Mouse (Mus musculus): Measurements from ENCODE around the gene Cutal. TPM values are rescaled to one million over a fixed set of nuclear protein-coding genes. Genes with fewer than 3 reads are reported as not detected.

The Cutal gene
- total and polyA plus RNA-seq, 3 experiments: not detected

DNA sequence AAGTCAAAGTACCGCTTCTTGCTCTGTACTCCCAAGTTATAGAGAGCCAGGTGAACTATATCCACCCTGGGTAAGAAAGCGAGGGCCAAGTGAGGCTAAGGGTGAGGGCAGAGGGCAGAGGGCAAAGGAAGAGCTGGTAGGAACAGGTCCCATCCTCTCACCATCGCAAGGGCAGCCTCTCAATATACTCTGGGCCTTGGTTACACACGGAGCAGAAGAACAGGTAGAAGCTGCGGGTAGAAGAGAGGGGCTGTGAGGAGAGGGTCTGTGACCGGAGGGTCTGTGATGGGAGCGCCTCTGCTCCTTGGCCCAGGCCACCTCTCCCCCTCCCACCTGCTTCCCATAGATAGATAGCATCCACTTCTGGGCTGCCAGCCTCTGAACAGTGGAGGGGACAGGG lies 29.0 kb downstream of the Cutal start:
- Histone ChIP-seq H3K36me3 (replicated peaks in 1 of 2; ENCODE audit: control insufficient read depth in 1 of 2, insufficient read depth in 1 of 2, low read length in 1 of 2) (peaks cover 63 to 94% of the 10 kb centered on the region in 2 experiments), H3K4me1 (ENCODE audit: control insufficient read depth in 1 of 2, insufficient read depth in 2 of 2) (peaks cover 0 to 4% of the 10 kb centered on the region in 2 experiments; a peak in 1 of 4 replicates), H3K27ac (ENCODE audit: insufficient read depth, low read depth) (no peak overlapping the region), H3K4me2 (ENCODE audit: insufficient read depth, low read depth, poor library complexity, severe bottlenecking) (no peak overlapping the region), H3K79me2 (replicated peaks; ENCODE audit: control insufficient read depth, extremely low read depth, insufficient read depth, poor library complexity, severe bottlenecking) (no peaks in the 10 kb centered on the region), H3K4me3 (replicated peaks in 1 of 3; ENCODE audit: low read depth in 2 of 3, low read length in 2 of 3, poor library complexity in 1 of 3) (no peak overlapping the region), H3K9me3 (replicated peaks; ENCODE audit: low read length) (peaks cover 4% of the 10 kb centered on the region), H3K27me3 (replicated peaks) (no peaks in the 10 kb centered on the region), H3K9ac (ENCODE audit: insufficient read depth, low read depth) (no peak overlapping the region)
- in situ Hi-C loops (cut with MboI; ENCODE audit: low pct_ligation_motif_present, low pct_unique_long_range_greater_than_20kb, low sequenced_read_pairs): no loop called here
- dilution Hi-C loops (cut with MboI; ENCODE audit: extremely low pct_ligation_motif_present, extremely low pct_unique_long_range_greater_than_20kb, low sequenced_read_pairs): no loop called here
- no peak for DNase-seq (ENCODE audit: extremely low read depth)
- TF ChIP-seq MAFK (IDR thresholded peaks at IDR 0.05; ENCODE audit: insufficient replicate concordance, low read length): no peak
- TF ChIP-seq SMC3 (IDR thresholded peaks at IDR 0.05; ENCODE audit: low read depth, low read length): no peak
- no peak for TF ChIP-seq MAX (IDR thresholded peaks at IDR 0.05; ENCODE audit: low read length)
- TF ChIP-seq PAX5 (IDR thresholded peaks at IDR 0.05; ENCODE audit: low read length): no peak
- no peak for TF ChIP-seq CHD2 (IDR thresholded peaks at IDR 0.05; ENCODE audit: low read length)
- TF ChIP-seq POLR2A (IDR thresholded peaks at IDR 0.05; ENCODE audit: low read depth, low read length): no peak
- no peak for TF ChIP-seq POLR2AphosphoS2 (IDR thresholded peaks at IDR 0.05; ENCODE audit: low read depth, low read length)
- TF ChIP-seq MYC (IDR thresholded peaks at IDR 0.05; ENCODE audit: low read depth, low read length): no peak
- TF ChIP-seq UBTF (IDR thresholded peaks at IDR 0.05; ENCODE audit: low read depth, low read length): no peak
- TF ChIP-seq KAT2A (IDR thresholded peaks at IDR 0.05; ENCODE audit: insufficient replicate concordance, low read length): no peak
- no peak for TF ChIP-seq MXI1 (IDR thresholded peaks at IDR 0.05; ENCODE audit: low read depth, low read length)
- TF ChIP-seq BHLHE40 (IDR thresholded peaks at IDR 0.05; ENCODE audit: low read depth, low read length): no peak

DNA sequence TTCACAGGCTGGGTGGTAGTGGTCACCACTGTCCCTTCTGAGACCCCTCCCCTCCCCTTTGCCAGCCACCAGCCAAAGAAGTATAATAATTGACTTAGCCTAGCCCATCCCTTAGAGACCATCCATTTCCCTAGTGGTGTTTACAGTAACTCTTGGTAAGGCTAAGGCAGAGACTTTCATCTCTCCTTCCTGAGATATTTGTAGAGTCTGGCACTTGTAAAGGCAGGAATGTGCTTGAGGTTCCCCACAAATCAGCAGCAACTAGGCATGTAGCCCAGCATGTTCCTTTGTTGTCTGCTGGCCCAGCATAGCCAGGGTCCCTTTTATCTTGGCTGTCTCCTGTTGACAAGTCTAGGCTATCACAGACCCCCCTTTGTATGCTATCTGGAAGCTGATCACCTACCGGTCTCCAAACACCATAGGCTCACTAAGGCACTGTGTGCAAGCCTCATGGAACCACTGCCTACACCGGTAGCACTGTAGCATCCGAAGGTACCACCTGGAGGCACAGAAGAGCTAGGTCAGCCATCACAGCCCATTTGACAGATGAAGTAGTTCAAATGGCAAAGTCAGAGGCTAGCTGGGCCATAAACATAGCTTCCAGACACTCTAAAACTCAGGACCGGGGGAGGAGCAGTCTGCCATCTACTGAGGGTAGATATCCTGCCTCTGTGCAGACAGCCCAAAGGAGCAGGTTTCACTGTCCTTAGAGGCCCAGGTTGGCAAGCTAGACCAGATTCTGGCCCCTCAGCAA lies 29.6 kb downstream of the Cutal start:
- no peaks in the 10 kb centered on the region for H3K27me3 ChIP-seq (replicated peaks)
- no peak overlapping the region; the same call in 1 of the 2 replicates for H3K27ac ChIP-seq (ENCODE audit: insufficient read depth, low read depth)
- dilution Hi-C loops (cut with MboI; ENCODE audit: extremely low pct_ligation_motif_present, extremely low pct_unique_long_range_greater_than_20kb, low sequenced_read_pairs) (no loop called here), in situ Hi-C loops (cut with MboI; ENCODE audit: low pct_ligation_motif_present, low pct_unique_long_range_greater_than_20kb, low sequenced_read_pairs) (no loop called here)
- TF ChIP-seq RCOR1 (conservative IDR thresholded peaks at IDR 0.05; ENCODE audit: low read depth, low read length) (no peak), ZNF384 (IDR thresholded peaks at IDR 0.05; ENCODE audit: low read depth, low read length) (no peak)
- H3K36me3 ChIP-seq (replicated peaks in 1 of 2; ENCODE audit: control insufficient read depth in 1 of 2, insufficient read depth in 1 of 2, low read length in 1 of 2): peaks cover 58 to 93% of the 10 kb centered on the region in 2 experiments
- H3K79me2 ChIP-seq (replicated peaks; ENCODE audit: control insufficient read depth, extremely low read depth, insufficient read depth, poor library complexity, severe bottlenecking): no peaks in the 10 kb centered on the region
- no peak overlapping the region for H3K9ac ChIP-seq (ENCODE audit: insufficient read depth, low read depth)
- no peak overlapping the region for H3K4me3 ChIP-seq (replicated peaks in 1 of 3; ENCODE audit: low read depth in 2 of 3, low read length in 2 of 3, poor library complexity in 1 of 3)
- H3K9me3 ChIP-seq (replicated peaks; ENCODE audit: low read length): peaks cover 4% of the 10 kb centered on the region
- DNase-seq (ENCODE audit: extremely low read depth): no peak
- peaks cover 0 to 4% of the 10 kb centered on the region in 2 experiments; a peak in 1 of 4 replicates for H3K4me1 ChIP-seq (ENCODE audit: control insufficient read depth in 1 of 2, insufficient read depth in 2 of 2)
- H3K4me2 ChIP-seq (ENCODE audit: insufficient read depth, low read depth, poor library complexity, severe bottlenecking): no peak overlapping the region
